Mouse (Mus musculus) limb, embryonic 15.5 days (tissue): Measurements from ENCODE around the gene Kcnab1. TPM values are rescaled to one million over a fixed set of nuclear protein-coding genes. Genes with fewer than 3 reads are reported as not detected.

Experiments
- ATAC-seq: fragments of 200-750 bp; cut with Nextera tagmentation; 2 replicates; pipeline ENCODE4 v1.8.0; 2017; ENCODE audit warnings: low read depth, moderate TSS enrichment; ENCODE audit not compliant: insufficient number of reproducible peaks, low FRiP score, low TSS enrichment
- H3K27ac ChIP-seq: fragments of 300-500 bp; sonication (generic); 2 replicates; pipeline ENCODE4 v1.5.1; 2015; ENCODE audit warnings: moderate library complexity, mild to moderate bottlenecking, inconsistent platforms
- H3K27me3 ChIP-seq: fragments of 300-500 bp; sonication (generic); 2 replicates; pipeline ENCODE4 v1.6.1; 2015; ENCODE audit warnings: inconsistent platforms
- H3K36me3 ChIP-seq: fragments of 300-500 bp; sonication (generic); 2 replicates; pipeline ENCODE4 v1.6.1; 2015; ENCODE audit warnings: inconsistent platforms
- H3K4me1 ChIP-seq: fragments of 300-500 bp; sonication (generic); 2 replicates; pipeline ENCODE4 v1.6.1; 2015; ENCODE audit warnings: inconsistent platforms
- H3K4me2 ChIP-seq: fragments of 300-500 bp; sonication (generic); 2 replicates; pipeline ENCODE4 v1.6.1; 2015; ENCODE audit warnings: mild to moderate bottlenecking, inconsistent platforms
- H3K4me3 ChIP-seq: fragments of 300-500 bp; sonication (generic); 2 replicates; pipeline ENCODE4 v1.5.1; 2015; ENCODE audit warnings: mild to moderate bottlenecking, inconsistent platforms
- H3K9ac ChIP-seq: fragments of 300-500 bp; sonication (generic); 2 replicates; pipeline ENCODE4 v1.6.1; 2015; ENCODE audit warnings: inconsistent platforms
- H3K9me3 ChIP-seq: fragments of 300-500 bp; sonication (generic); 2 replicates; pipeline ENCODE4 v1.6.1; 2016; ENCODE audit warnings: inconsistent platforms
- WGBS: fragments of 180-500 bp; shearing (Covaris S2); methylation state at CpG from one replicate; pipeline ENCODE4 v1.1.7; 2015; 5-methylcytosine and 5-hydroxymethylcytosine counted together
- polyA plus RNA-seq: library from polyadenylated mRNA; unstranded; fragments of >200 nt; fragmentation: Nextera tagmentation; extraction: Ambion mirVana; gene quantifications from 2 replicates; pipeline ENCODE4 v1.2.1, GENCODE M21; 2015

Gene Kcnab1
- polyA plus RNA-seq, 1 experiment from 2014 or later, result 7.5 TPM

- Histone ChIP-seq H3K9ac (no peak overlapping the region), H3K36me3 (no peaks in the 10 kb centered on the region), H3K4me3 (no peak overlapping the region), H3K27ac (no peak overlapping the region), H3K4me1 (no peaks in the 10 kb centered on the region), H3K4me2 (no peak overlapping the region), H3K9me3 (no peaks in the 10 kb centered on the region), H3K27me3 (no peaks in the 10 kb centered on the region)
- WGBS, result 79% methylated on average over 2 of the region's 2 CpGs
- no peak for ATAC-seq
Observed at GRCm38 (mm10) chr3:65358841-65359240, 249.7 kb downstream of the Kcnab1 start.

GRCm38 (mm10) chr3:65360163-65360969 is 251.2 kb downstream of the Kcnab1 start:
- H3K9ac ChIP-seq, result no peak overlapping the region
- no peaks in the 10 kb centered on the region for H3K27me3 ChIP-seq
- no peak overlapping the region for H3K27ac ChIP-seq
- H3K36me3 ChIP-seq, result no peaks in the 10 kb centered on the region
- H3K4me3 ChIP-seq, result no peak overlapping the region
- no peak overlapping the region for H3K4me2 ChIP-seq
- no peak for ATAC-seq
- no peaks in the 10 kb centered on the region for H3K9me3 ChIP-seq
- H3K4me1 ChIP-seq, result no peaks in the 10 kb centered on the region
- WGBS, result 62% methylated on average over 8 of the region's 8 CpGs

GRCm38 (mm10) chr3:65363438-65363837 is 254.3 kb downstream of the Kcnab1 start:
- Histone ChIP-seq H3K27ac (no peak overlapping the region), H3K4me3 (no peak overlapping the region), H3K9me3 (no peaks in the 10 kb centered on the region), H3K27me3 (no peaks in the 10 kb centered on the region), H3K36me3 (peaks cover 9% of the 10 kb centered on the region; the same call in 1 of the 2 replicates), H3K4me2 (no peak overlapping the region), H3K4me1 (no peaks in the 10 kb centered on the region), H3K9ac (no peak overlapping the region)
- no peak for ATAC-seq
- 87% methylated on average over 1 of the region's 1 CpGs for WGBS

GRCm38 (mm10) chr3:65365184-65365583 is 256.0 kb downstream of the Kcnab1 start:
- Histone ChIP-seq H3K9me3 (no peaks in the 10 kb centered on the region), H3K4me2 (no peak overlapping the region), H3K4me1 (no peaks in the 10 kb centered on the region), H3K36me3 (peaks cover 14% of the 10 kb centered on the region; the same call in 1 of the 2 replicates), H3K27ac (no peak overlapping the region), H3K4me3 (no peak overlapping the region), H3K27me3 (no peaks in the 10 kb centered on the region), H3K9ac (no peak overlapping the region)
- 65% methylated on average over 6 of the region's 6 CpGs for WGBS
- no peak for ATAC-seq

GRCm38 (mm10) chr3:65365921-65366710 is 256.9 kb downstream of the Kcnab1 start:
- Histone ChIP-seq H3K9me3 (no peaks in the 10 kb centered on the region), H3K27me3 (no peaks in the 10 kb centered on the region), H3K4me1 (no peaks in the 10 kb centered on the region), H3K27ac (no peak overlapping the region), H3K36me3 (peaks cover 22% of the 10 kb centered on the region), H3K4me3 (no peak overlapping the region), H3K4me2 (no peak overlapping the region), H3K9ac (no peak overlapping the region)
- 62% methylated on average over 10 of the region's 10 CpGs for WGBS
- no peak for ATAC-seq

GRCm38 (mm10) chr3:65367944-65368343 is 258.8 kb downstream of the Kcnab1 start:
- WGBS, result 53% methylated on average over 4 of the region's 4 CpGs
- H3K36me3 ChIP-seq, result peaks cover 39% of the 10 kb centered on the region
- H3K4me3 ChIP-seq, result no peak overlapping the region
- H3K4me2 ChIP-seq, result no peak overlapping the region
- H3K9ac ChIP-seq, result no peak overlapping the region
- no peaks in the 10 kb centered on the region for H3K9me3 ChIP-seq
- no peaks in the 10 kb centered on the region for H3K27me3 ChIP-seq
- no peak overlapping the region for H3K27ac ChIP-seq
- no peaks in the 10 kb centered on the region for H3K4me1 ChIP-seq
- no peak for ATAC-seq

- no peaks in the 10 kb centered on the region for H3K9me3 ChIP-seq
- H3K27me3 ChIP-seq, result no peaks in the 10 kb centered on the region
- WGBS, result 90% methylated on average over 4 of the region's 4 CpGs
- H3K27ac ChIP-seq, result no peak overlapping the region
- ATAC-seq, result no peak
- H3K4me1 ChIP-seq, result no peaks in the 10 kb centered on the region
- no peak overlapping the region for H3K9ac ChIP-seq
- H3K36me3 ChIP-seq, result peaks cover 58% of the 10 kb centered on the region
- H3K4me3 ChIP-seq, result no peak overlapping the region
- no peak overlapping the region for H3K4me2 ChIP-seq
Observed at GRCm38 (mm10) chr3:65372552-65372951, 263.4 kb downstream of the Kcnab1 start.

- no peak for ATAC-seq
- no peak overlapping the region for H3K9ac ChIP-seq
- H3K4me2 ChIP-seq, result no peak overlapping the region
- WGBS, result 88% methylated on average over 5 of the region's 5 CpGs
- H3K4me3 ChIP-seq, result no peak overlapping the region
- H3K9me3 ChIP-seq, result no peaks in the 10 kb centered on the region
- no peaks in the 10 kb centered on the region for H3K4me1 ChIP-seq
- H3K27me3 ChIP-seq, result no peaks in the 10 kb centered on the region
- H3K36me3 ChIP-seq, result peaks cover 50% of the 10 kb centered on the region
- no peak overlapping the region for H3K27ac ChIP-seq
Observed at GRCm38 (mm10) chr3:65373594-65374182, 264.5 kb downstream of the Kcnab1 start.

- no peak for ATAC-seq
- 59% methylated on average over 3 of the region's 3 CpGs for WGBS
- H3K4me3 ChIP-seq, result no peak overlapping the region
- H3K9me3 ChIP-seq, result no peaks in the 10 kb centered on the region
- no peak overlapping the region for H3K9ac ChIP-seq
- no peak overlapping the region for H3K27ac ChIP-seq
- no peak overlapping the region for H3K4me2 ChIP-seq
- H3K27me3 ChIP-seq, result no peaks in the 10 kb centered on the region
- H3K4me1 ChIP-seq, result no peaks in the 10 kb centered on the region
- H3K36me3 ChIP-seq, result peaks cover 57% of the 10 kb centered on the region
Observed at GRCm38 (mm10) chr3:65374729-65375128, 265.5 kb downstream of the Kcnab1 start.

- Histone ChIP-seq H3K4me1 (no peaks in the 10 kb centered on the region), H3K36me3 (peaks cover 53% of the 10 kb centered on the region), H3K4me2 (no peak overlapping the region), H3K27ac (no peak overlapping the region), H3K4me3 (no peak overlapping the region), H3K27me3 (no peaks in the 10 kb centered on the region), H3K9me3 (no peaks in the 10 kb centered on the region), H3K9ac (no peak overlapping the region)
- ATAC-seq, result no peak
Observed at GRCm38 (mm10) chr3:65378724-65379123, 269.5 kb downstream of the Kcnab1 start.

GRCm38 (mm10) chr3:65379884-65380539 is 270.8 kb downstream of the Kcnab1 start:
- H3K27me3 ChIP-seq, result no peaks in the 10 kb centered on the region
- no peak overlapping the region for H3K4me2 ChIP-seq
- H3K4me1 ChIP-seq, result no peaks in the 10 kb centered on the region
- WGBS, result 74% methylated on average over 4 of the region's 4 CpGs
- no peak overlapping the region for H3K4me3 ChIP-seq
- no peak overlapping the region for H3K9ac ChIP-seq
- H3K27ac ChIP-seq, result no peak overlapping the region
- no peak for ATAC-seq
- no peaks in the 10 kb centered on the region for H3K9me3 ChIP-seq
- peaks cover 60% of the 10 kb centered on the region for H3K36me3 ChIP-seq
